Mouse (Mus musculus): ENCODE results near the gene Cdc37. TPM values are rescaled to one million over a fixed set of nuclear protein-coding genes. Genes with fewer than 3 reads are reported as not detected.
"Not testable (repeated sequence)": the region's sequence is repeated elsewhere in the genome, so short reads cannot be mapped to it uniquely, and the experiment has no call there.

Cdc37 gene
- polyA plus RNA-seq (2015; fragmentation: Nextera tagmentation; extraction: Ambion mirVana), result 203 and 229 TPM in 2 replicates

DNA sequence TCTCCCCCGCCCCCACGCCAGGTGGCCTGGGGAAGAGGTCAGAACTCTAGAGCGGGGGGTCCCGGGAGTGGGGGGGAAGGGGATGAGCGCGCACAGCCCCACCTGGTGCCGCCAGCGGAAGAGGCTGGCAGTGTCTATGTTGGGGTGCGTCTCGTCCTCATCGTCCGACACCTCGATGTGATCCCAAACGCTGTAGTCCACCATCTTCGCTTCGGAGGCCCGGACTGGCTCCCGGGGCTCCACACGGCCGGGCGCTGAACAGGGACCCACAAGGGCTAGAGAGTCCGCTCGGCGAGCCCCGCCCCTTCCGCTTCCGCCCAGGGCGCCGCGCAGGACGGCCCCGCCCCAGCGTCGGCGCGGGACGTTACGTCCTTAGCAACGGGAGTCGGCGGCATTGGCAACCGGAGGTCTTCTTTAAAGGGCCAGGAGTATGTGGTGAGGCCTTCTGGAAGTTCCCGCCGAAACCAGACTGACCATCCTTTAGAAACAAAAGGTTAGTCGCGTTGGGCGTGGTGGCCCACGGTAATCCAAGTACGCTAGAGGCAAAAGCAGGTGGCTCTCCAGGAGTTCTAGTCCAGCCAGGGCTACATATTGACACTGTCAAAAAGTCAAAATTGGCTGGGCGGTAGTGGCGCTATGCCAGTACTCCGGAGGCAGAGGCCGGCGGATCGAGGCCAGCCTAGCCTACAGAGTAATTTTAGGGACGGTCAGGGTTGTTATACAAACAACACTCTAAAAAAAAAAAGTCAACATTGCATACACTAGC is at the start of gene Cdc37:
Cdc37 (minus strand) TSS at position 329 of the 766 bp plus-strand sequence.
- Histone ChIP-seq H3K27me3 (no peaks in the 10 kb centered on the region), H3K4me2 (peak within 1 kb of the TSS; percentile 72), H3K36me3 (peaks cover 2% of the 10 kb centered on the region; the same call in 1 of the 2 replicates), H3K4me3 (peak within 1 kb of the TSS; percentile 88), H3K9me3 (replicated peaks) (no peaks in the 10 kb centered on the region), H3K4me1 (replicated peaks) (peaks cover 63% of the 10 kb centered on the region), H3K27ac (peak within 1 kb of the TSS; percentile 82), H3K9ac (peak within 1 kb of the TSS; percentile 86)
- 4% methylated on average over 56 of the region's 56 CpGs for WGBS
- peak; percentile 90 for ATAC-seq (replicated peaks; ENCODE audit: insufficient number of reproducible peaks, insufficient read depth, low FRiP score, low read depth)

DNA sequence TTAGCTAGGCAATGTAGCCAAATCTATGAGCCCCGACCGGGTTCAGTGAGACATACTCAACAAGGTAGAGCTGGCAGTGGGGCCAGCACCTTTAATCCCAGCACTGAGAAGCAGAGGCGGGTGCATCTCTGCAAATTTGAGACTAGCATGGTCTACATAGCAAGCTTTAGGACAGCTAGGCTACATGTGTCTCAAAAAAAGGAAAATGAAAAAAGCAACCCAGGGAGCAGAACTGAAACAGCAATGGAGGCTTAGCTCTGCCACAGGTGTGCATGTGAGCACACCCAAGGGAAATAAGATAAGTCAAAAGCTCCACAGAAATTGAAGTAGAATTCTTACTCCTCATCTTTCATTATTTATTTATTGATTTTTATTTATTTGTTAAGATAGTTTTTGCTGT is 49.2 kb upstream of the Cdc37 start:
- Histone ChIP-seq H3K4me3 (no peak overlapping the region), H3K4me1 (replicated peaks) (peaks cover 6% of the 10 kb centered on the region), H3K9me3 (replicated peaks) (no peaks in the 10 kb centered on the region), H3K27me3 (no peaks in the 10 kb centered on the region), H3K9ac (no peak overlapping the region), H3K4me2 (no peak overlapping the region), H3K36me3 (peaks cover 7% of the 10 kb centered on the region; the same call in 1 of the 2 replicates), H3K27ac (no peak overlapping the region)
- 85% methylated on average over 3 of the region's 3 CpGs for WGBS
- no peak for ATAC-seq (replicated peaks; ENCODE audit: insufficient number of reproducible peaks, insufficient read depth, low FRiP score, low read depth)

DNA sequence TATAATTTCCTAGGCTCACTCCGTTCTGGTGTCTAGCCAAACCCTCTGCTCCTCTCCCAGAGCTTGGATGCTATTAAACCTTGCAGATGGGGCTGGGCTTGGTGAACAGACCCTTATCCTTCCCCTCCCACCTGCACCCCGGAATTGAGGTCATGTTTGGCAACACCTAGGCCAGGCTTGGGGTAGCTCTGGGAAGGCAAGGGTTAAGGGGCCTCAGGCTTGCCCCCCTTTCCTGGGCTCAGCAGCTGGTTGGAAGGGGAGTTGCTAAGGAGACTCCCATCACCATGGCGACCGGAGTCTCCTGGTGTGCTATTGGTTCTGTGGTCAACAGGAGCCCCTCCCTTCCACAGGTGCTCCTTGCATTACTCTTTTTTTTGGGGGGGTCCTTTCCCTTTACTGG is 48.2 kb upstream of the Cdc37 start:
- Histone ChIP-seq H3K36me3 (peaks cover 9% of the 10 kb centered on the region; the same call in 1 of the 2 replicates), H3K4me3 (no peak overlapping the region), H3K9ac (no peak overlapping the region), H3K27ac (no peak overlapping the region), H3K4me1 (replicated peaks) (peaks cover 6% of the 10 kb centered on the region), H3K27me3 (no peaks in the 10 kb centered on the region), H3K4me2 (no peak overlapping the region), H3K9me3 (replicated peaks) (no peaks in the 10 kb centered on the region)
- 60% methylated on average over 4 of the region's 4 CpGs for WGBS
- no peak for ATAC-seq (replicated peaks; ENCODE audit: insufficient number of reproducible peaks, insufficient read depth, low FRiP score, low read depth)

DNA sequence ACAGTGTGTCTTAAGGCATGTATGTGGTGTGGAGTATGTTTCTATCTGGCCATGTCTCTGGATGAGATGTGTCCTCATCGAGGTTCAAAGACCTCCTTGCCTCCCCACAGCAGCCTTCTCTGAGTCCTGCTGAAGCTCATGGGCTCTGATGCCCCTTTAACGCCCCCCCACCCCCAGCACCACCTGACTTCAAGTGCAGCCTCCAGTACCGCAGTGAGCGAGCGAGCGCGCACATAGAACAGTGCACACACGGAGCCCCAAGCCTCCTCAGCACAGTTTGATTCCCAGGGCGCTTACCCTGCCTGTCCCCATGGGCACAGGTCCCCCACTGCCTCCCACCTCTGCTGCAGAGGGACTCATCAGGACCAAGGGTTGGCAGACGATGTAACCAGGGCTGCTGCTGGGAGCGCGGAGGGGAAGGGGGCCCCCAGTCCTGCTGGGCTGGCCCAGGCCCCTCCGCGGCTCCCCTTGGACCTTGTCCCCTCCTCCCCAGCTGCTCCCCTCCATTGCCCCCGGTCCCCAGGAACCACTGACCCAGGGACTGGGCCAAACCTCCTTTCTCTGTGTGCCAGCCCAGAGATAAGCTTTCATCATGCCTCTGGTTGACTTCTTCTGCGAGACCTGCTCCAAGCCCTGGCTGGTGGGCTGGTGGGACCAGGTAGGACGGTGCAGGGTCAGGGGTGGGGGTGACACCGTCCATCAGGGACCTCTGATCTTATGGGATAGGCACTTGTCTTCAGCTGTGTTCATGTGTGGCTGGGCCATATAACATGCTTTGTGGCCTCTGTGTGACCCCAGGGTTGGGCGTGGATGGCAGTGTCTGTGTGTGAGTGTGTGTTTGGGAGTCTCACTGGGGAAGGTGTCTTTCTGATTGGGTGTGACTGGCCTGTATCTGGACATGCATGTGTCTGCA is 47.0 kb upstream of the Cdc37 start:
- peaks cover 9% of the 10 kb centered on the region; the same call in 1 of the 2 replicates for H3K36me3 ChIP-seq
- peak overlapping the region; percentile 54 for H3K4me2 ChIP-seq
- peaks cover 6% of the 10 kb centered on the region for H3K4me1 ChIP-seq (replicated peaks)
- H3K27ac ChIP-seq, result no peak overlapping the region
- WGBS, result 45% methylated on average over 19 of the region's 19 CpGs
- no peaks in the 10 kb centered on the region for H3K9me3 ChIP-seq (replicated peaks)
- ATAC-seq (replicated peaks; ENCODE audit: insufficient number of reproducible peaks, insufficient read depth, low FRiP score, low read depth), result 0 out of 2 replicates have a peak, but pooled peaks have one; percentile 38
- peak overlapping the region; percentile 34 for H3K4me3 ChIP-seq
- H3K27me3 ChIP-seq, result no peaks in the 10 kb centered on the region
- no peak overlapping the region for H3K9ac ChIP-seq

DNA sequence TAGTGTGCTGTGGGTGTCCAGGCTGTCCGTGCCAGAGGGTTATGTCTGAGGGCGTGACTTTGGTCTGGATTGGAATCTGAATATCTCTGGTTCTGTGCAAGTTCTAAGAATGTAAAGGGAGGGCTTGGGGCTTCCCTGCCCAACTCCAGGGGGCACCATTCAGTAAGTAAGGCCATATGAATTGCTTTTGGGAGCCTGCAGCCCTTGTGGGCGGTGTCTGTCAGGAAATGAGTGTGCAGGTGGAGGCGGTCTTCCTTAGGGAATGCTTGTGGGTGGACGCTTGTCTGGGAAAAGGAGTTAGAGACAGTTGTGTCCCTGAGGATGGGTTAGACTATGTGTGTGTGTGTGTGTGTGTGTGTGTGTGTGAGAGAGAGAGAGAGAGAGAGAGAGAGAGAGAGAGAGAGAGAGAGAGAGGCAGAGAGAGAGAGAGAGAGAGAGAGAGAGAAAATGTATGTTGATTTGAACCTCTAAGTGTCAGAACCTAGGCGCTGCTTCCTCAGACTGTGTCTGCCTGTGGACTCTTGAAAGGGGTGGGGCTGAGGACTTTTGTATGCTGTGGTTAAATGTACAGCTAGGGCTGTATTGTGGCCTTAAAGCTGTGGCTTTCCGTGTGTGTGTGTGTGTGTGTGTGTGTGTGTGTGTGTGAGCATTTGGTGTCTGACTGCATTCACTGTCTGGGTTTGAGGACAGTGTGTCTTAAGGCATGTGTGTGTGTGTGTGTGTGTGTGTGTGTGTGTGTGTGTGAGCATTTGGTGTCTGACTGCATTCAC is 46.1 kb upstream of the Cdc37 start:
- not testable (repeated sequence) for H3K9ac ChIP-seq; H3K4me2 ChIP-seq; H3K27ac ChIP-seq; H3K9me3 ChIP-seq (replicated peaks); H3K27me3 ChIP-seq; ATAC-seq (replicated peaks; ENCODE audit: insufficient number of reproducible peaks, insufficient read depth, low FRiP score, low read depth); H3K4me1 ChIP-seq (replicated peaks); H3K36me3 ChIP-seq; H3K4me3 ChIP-seq
- 62% methylated on average over 7 of the region's 7 CpGs for WGBS

DNA sequence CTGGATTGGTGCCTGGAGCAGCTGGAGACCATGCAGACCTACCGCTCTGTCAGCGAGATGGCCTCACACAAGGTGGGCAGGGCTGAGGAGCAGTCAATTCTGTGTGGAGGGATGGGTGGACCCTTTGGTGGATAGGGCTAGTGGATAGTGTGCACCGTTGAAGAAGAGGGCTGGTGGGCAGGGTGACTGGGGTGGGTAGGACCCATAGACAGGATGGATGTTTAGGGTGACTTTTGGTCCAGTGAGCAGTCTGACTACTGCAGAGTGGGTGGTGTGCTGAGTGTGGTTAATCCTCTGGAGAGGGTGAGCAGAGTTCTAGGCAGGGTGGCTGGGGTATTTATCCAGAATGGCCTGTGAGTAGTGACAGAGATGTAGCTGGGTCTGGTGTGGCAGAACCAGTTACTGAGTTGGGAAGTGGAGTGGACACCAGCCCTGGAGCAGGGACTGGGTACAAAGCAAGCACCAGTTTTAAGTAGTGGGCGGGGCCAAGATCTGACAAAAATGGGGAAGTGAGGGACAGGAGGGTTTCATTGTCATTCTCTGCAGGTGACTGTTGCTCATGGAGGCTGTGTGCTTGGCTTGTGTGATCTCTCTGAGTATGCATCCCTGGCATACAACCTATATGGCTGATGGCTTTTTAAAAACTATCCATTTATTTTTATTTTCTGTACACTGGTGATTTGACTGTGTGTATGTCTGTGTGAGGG is 45.2 kb upstream of the Cdc37 start:
- peaks cover 10% of the 10 kb centered on the region for H3K4me1 ChIP-seq (replicated peaks)
- peaks cover 7% of the 10 kb centered on the region; the same call in 1 of the 2 replicates for H3K36me3 ChIP-seq
- 76% methylated on average over 4 of the region's 4 CpGs for WGBS
- no peak overlapping the region for H3K9ac ChIP-seq
- H3K27me3 ChIP-seq, result no peaks in the 10 kb centered on the region
- H3K9me3 ChIP-seq (replicated peaks), result no peaks in the 10 kb centered on the region
- H3K27ac ChIP-seq, result no peak overlapping the region
- no peak for ATAC-seq (replicated peaks; ENCODE audit: insufficient number of reproducible peaks, insufficient read depth, low FRiP score, low read depth)
- H3K4me3 ChIP-seq, result no peak overlapping the region
- H3K4me2 ChIP-seq, result no peak overlapping the region

DNA sequence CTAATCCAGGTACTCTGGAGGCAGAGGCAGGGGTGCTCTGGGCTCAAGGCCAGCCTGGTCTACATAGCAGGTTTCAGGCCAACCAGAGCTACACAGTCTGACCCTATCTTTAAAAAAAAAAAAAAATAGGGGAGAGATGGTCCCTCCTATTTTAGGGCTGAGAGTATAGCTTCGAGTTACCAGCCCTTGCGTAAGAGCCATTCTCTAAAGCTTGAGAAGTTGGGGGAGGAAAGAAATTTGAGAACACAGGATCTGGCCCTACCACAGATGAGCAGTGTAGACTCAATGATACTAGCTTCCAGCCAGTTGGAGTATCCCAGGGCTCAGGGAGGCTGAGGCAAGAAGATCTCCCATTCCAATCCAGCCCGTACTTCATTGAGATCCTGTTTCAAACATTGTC is 44.0 kb upstream of the Cdc37 start:
- peaks cover 4% of the 10 kb centered on the region; the same call in 1 of the 2 replicates for H3K36me3 ChIP-seq
- no peak overlapping the region for H3K4me3 ChIP-seq
- H3K9ac ChIP-seq, result no peak overlapping the region
- ATAC-seq (replicated peaks; ENCODE audit: insufficient number of reproducible peaks, insufficient read depth, low FRiP score, low read depth), result no peak
- H3K27ac ChIP-seq, result no peak overlapping the region
- H3K9me3 ChIP-seq (replicated peaks), result no peaks in the 10 kb centered on the region
- H3K4me1 ChIP-seq (replicated peaks), result peaks cover 10% of the 10 kb centered on the region
- 89% methylated on average over 3 of the region's 3 CpGs for WGBS
- H3K4me2 ChIP-seq, result no peak overlapping the region
- H3K27me3 ChIP-seq, result no peaks in the 10 kb centered on the region

DNA sequence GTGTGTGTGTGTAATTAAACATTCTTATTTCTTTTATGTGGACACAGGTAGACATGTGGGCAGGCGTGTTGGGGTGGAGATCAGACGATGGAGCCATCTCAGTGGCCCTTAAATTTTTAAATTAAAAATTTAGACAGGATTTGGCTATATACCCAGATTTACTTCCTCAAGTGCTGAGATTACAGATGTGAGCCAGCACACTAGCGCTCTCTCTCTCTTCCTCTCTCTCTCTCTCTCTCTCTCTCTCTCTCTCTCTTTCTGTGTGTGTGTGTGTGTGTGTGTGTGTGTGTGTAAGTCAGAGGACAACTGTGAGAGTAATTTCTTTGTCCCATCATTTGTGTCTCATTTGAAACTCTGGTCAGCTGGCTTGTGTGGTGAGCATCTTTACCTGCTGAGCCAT is 40.9 kb upstream of the Cdc37 start:
- Histone ChIP-seq H3K27ac (peak overlapping the region; percentile 16; the same call in 1 of the 2 replicates), H3K4me2 (no peak overlapping the region), H3K27me3 (no peaks in the 10 kb centered on the region), H3K36me3 (peaks cover 4% of the 10 kb centered on the region; the same call in 1 of the 2 replicates), H3K4me1 (replicated peaks) (peaks cover 11% of the 10 kb centered on the region), H3K4me3 (no peak overlapping the region), H3K9ac (no peak overlapping the region), H3K9me3 (replicated peaks) (no peaks in the 10 kb centered on the region)
- no peak for ATAC-seq (replicated peaks; ENCODE audit: insufficient number of reproducible peaks, insufficient read depth, low FRiP score, low read depth)
- WGBS, result 87% methylated on average over 3 of the region's 3 CpGs

DNA sequence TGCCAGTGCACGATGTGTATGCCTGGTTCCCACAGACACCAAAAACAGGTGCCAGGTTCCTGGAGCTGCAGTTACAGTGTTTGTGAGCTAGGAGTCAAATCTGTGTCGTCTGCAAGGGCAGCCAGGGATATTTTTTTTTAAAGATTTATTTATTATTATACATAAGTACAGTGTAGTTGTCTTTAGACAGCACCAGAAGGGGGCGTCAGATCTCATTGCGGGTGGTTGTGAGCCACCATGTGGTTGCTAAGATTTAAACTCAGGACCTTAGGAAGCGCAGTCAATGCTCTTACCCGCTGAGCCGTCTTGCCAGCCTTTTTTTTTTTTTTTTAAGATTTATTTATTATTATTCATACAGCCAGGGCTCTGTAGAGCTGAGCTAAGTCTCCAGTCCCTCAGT is 40.1 kb upstream of the Cdc37 start:
- H3K9me3 ChIP-seq (replicated peaks), result no peaks in the 10 kb centered on the region
- no peak overlapping the region for H3K4me2 ChIP-seq
- no peak for ATAC-seq (replicated peaks; ENCODE audit: insufficient number of reproducible peaks, insufficient read depth, low FRiP score, low read depth)
- peaks cover 17% of the 10 kb centered on the region for H3K4me1 ChIP-seq (replicated peaks)
- no peak overlapping the region for H3K9ac ChIP-seq
- H3K27ac ChIP-seq, result no peak overlapping the region
- 56% methylated on average over 7 of the region's 7 CpGs for WGBS
- no peaks in the 10 kb centered on the region for H3K27me3 ChIP-seq
- no peak overlapping the region for H3K4me3 ChIP-seq
- H3K36me3 ChIP-seq, result peaks cover 4% of the 10 kb centered on the region; the same call in 1 of the 2 replicates

DNA sequence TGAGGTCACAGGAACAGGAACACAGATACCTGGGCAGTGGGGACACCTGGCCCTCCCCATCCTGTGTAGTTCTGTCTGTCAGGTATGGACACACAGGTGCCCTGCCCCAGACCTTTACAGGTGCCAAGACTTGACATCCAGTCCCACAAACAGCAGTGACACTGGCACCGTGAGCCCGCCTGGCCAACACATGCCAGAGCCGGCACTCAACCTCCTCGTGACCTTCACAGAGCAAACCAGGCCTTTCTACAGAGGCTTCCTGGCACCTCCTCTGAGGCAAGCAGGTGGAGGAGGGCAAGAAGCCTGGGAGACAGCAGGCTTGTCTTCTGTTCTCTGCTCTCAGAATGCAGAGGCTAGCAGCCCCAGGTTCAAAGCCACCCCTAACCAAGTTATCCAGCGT is 35.7 kb upstream of the Cdc37 start:
- no peak for ATAC-seq (replicated peaks; ENCODE audit: insufficient number of reproducible peaks, insufficient read depth, low FRiP score, low read depth)
- H3K27ac ChIP-seq, result peak overlapping the region; percentile 67

More for the DNA sequence above, 35.7 kb upstream of the Cdc37 start:
- Histone ChIP-seq H3K4me3 (no peak overlapping the region), H3K4me1 (replicated peaks) (peaks cover 41% of the 10 kb centered on the region), H3K4me2 (peak overlapping the region; percentile 11; the same call in 1 of the 2 replicates), H3K9ac (no peak overlapping the region), H3K9me3 (replicated peaks) (no peaks in the 10 kb centered on the region), H3K27me3 (no peaks in the 10 kb centered on the region), H3K36me3 (no peaks in the 10 kb centered on the region)
- whole genome bisulfite sequencing, result 60% methylated on average over 5 of the region's 5 CpGs
